Mouse (Mus musculus) kidney, embryonic 14.5 days (tissue): ENCODE measurements around the gene Cabcoco1. TPM values are rescaled to one million over a fixed set of nuclear protein-coding genes. Genes with fewer than 3 reads are reported as not detected.
A peak's percentile ranks its signal among the peaks of the same experiment; 100 is the strongest.

Source experiments
- ATAC-seq: fragments of 200-750 bp; cut with Nextera tagmentation; 2 replicates; pipeline ENCODE4 v1.8.0; 2017; ENCODE audit warnings: moderate number of reproducible peaks, mild to moderate bottlenecking, moderate TSS enrichment, moderate library complexity; ENCODE audit not compliant: low FRiP score, low TSS enrichment
- H3K27ac ChIP-seq: fragments of 300-500 bp; sonication (generic); 2 replicates; pipeline ENCODE4 v1.5.1; 2014; ENCODE audit warnings: low read depth, mild to moderate bottlenecking, low read length, moderate library complexity, mixed read lengths
- H3K27me3 ChIP-seq: fragments of 300-500 bp; sonication (generic); 2 replicates; pipeline ENCODE4 v1.6.1; 2014; ENCODE audit warnings: mild to moderate bottlenecking, low read length; ENCODE audit not compliant: control insufficient read depth, insufficient read depth
- H3K36me3 ChIP-seq: fragments of 300-500 bp; sonication (generic); 2 replicates; pipeline ENCODE4 v1.6.1; 2014; ENCODE audit warnings: low read length, mixed read lengths; ENCODE audit not compliant: control insufficient read depth, insufficient read depth
- H3K4me1 ChIP-seq: fragments of 300-500 bp; sonication (generic); 2 replicates; pipeline ENCODE4 v1.6.1; 2014; ENCODE audit warnings: low read length, mixed read lengths; ENCODE audit not compliant: control insufficient read depth, insufficient read depth
- H3K4me2 ChIP-seq: fragments of 300-500 bp; sonication (generic); replicated peaks from 2 replicates; pipeline ENCODE4 v1.6.1; 2014; ENCODE audit warnings: low read depth, mild to moderate bottlenecking, low read length
- H3K4me3 ChIP-seq: fragments of 300-500 bp; sonication (generic); 2 replicates; pipeline ENCODE4 v1.5.1; 2014; ENCODE audit warnings: mild to moderate bottlenecking, low read length
- H3K9ac ChIP-seq: fragments of 300-500 bp; sonication (generic); 2 replicates; pipeline ENCODE4 v1.6.1; 2014; ENCODE audit warnings: low read depth, mild to moderate bottlenecking, low read length, moderate library complexity
- H3K9me3 ChIP-seq: fragments of 300-500 bp; sonication (generic); 2 replicates; pipeline ENCODE4 v1.6.1; 2016; ENCODE audit warnings: low read length; ENCODE audit not compliant: control insufficient read depth
- WGBS: fragments of 180-500 bp; shearing (Covaris S2); extraction: QIAGEN DNeasy Blood & Tissue Kit; methylation state at CpG from one replicate; pipeline ENCODE4 v1.1.7; 2014; 5-methylcytosine and 5-hydroxymethylcytosine counted together
- polyA plus RNA-seq: library from polyadenylated mRNA; unstranded; fragments of >200 nt; fragmentation: Nextera tagmentation; extraction: Ambion mirVana; gene quantifications from 2 replicates; pipeline ENCODE4 v1.2.1, GENCODE M21; 2014

The Cabcoco1 gene
- polyA plus RNA-seq, 1 experiment from 2014 or later: 4.1 TPM

DNA sequence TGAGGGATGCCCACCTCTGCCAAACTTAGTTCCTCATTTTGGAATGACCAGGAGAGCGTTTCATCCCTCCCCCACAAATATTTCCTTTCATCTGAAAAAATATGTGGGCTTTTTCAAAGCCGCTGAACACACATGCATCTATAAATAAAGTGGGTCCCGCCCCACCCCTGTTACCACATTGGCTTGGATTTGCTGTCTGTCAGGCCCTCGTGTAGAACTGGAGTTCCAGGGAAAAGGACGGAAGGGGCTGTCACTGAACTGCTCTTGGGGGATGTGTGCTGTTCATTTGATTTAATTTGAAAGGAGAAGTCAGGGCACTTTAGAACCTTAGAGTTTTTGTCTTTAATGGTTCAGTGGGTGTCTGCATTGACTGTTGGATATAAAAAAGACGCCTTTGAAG lies 50.9 kb downstream of the Cabcoco1 start:
- H3K9ac ChIP-seq: no peak overlapping the region
- 44% methylated on average over 6 of the region's 6 CpGs for WGBS
- H3K36me3 ChIP-seq: no peaks in the 10 kb centered on the region
- no peak for ATAC-seq
- no peaks in the 10 kb centered on the region for H3K27me3 ChIP-seq
- no peak overlapping the region; the same call in 1 of the 2 replicates for H3K27ac ChIP-seq
- H3K4me1 ChIP-seq: peaks cover 4% of the 10 kb centered on the region; the same call in 1 of the 2 replicates
- no peak overlapping the region for H3K4me2 ChIP-seq
- H3K4me3 ChIP-seq: no peak overlapping the region
- 0 out of 2 replicates have a peak, but pooled peaks cover 3% of the 10 kb centered on the region for H3K9me3 ChIP-seq

- Histone ChIP-seq H3K4me1 (no peaks in the 10 kb centered on the region), H3K27me3 (no peaks in the 10 kb centered on the region), H3K4me2 (no peak overlapping the region), H3K36me3 (no peaks in the 10 kb centered on the region), H3K9ac (no peak overlapping the region), H3K27ac (no peak overlapping the region), H3K9me3 (no peaks in the 10 kb centered on the region), H3K4me3 (no peak overlapping the region)
- no peak for ATAC-seq
- 59% methylated on average over 8 of the region's 8 CpGs for WGBS
These were observed 68.9 kb downstream of the Cabcoco1 start for GRCm38 (mm10) chr10:68472799-68473198.

- ATAC-seq: no peak
- peaks cover 5% of the 10 kb centered on the region; the same call in 1 of the 2 replicates for H3K4me1 ChIP-seq
- WGBS: 78% methylated on average over 4 of the region's 4 CpGs
- H3K36me3 ChIP-seq: no peaks in the 10 kb centered on the region
- no peak overlapping the region for H3K4me2 ChIP-seq
- H3K4me3 ChIP-seq: no peak overlapping the region
- H3K27ac ChIP-seq: no peak overlapping the region
- H3K27me3 ChIP-seq: no peaks in the 10 kb centered on the region
- H3K9ac ChIP-seq: no peak overlapping the region
- H3K9me3 ChIP-seq: no peaks in the 10 kb centered on the region
These were observed 75.9 kb downstream of the Cabcoco1 start for GRCm38 (mm10) chr10:68465737-68466327.

DNA sequence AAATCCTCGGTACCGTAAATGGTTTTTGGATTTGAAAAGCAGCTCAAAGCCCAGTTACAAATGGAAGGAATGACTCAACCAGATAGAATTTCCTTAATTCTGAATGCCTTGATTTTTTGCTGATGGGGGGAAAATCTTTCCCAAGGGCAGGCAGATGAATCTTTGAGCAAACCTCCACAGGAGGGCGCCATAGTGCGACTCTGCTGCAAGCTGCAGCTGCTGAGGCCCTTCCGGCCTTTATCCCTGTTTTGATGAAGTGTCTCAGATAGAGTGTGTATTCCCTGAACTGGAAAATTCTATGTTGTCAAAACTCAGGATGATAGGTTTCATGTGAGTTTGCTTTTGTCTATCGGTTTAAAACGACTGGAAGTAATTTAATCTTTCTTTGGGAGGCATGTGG lies 76.8 kb downstream of the Cabcoco1 start:
- H3K27ac ChIP-seq: no peak overlapping the region
- 30% methylated on average over 7 of the region's 7 CpGs for WGBS
- no peak overlapping the region for H3K4me3 ChIP-seq
- no peaks in the 10 kb centered on the region for H3K27me3 ChIP-seq
- peaks cover 5% of the 10 kb centered on the region; the same call in 1 of the 2 replicates for H3K4me1 ChIP-seq
- no peaks in the 10 kb centered on the region for H3K36me3 ChIP-seq
- H3K9ac ChIP-seq: no peak overlapping the region
- ATAC-seq: no peak
- no peak overlapping the region for H3K4me2 ChIP-seq
- no peaks in the 10 kb centered on the region for H3K9me3 ChIP-seq

DNA sequence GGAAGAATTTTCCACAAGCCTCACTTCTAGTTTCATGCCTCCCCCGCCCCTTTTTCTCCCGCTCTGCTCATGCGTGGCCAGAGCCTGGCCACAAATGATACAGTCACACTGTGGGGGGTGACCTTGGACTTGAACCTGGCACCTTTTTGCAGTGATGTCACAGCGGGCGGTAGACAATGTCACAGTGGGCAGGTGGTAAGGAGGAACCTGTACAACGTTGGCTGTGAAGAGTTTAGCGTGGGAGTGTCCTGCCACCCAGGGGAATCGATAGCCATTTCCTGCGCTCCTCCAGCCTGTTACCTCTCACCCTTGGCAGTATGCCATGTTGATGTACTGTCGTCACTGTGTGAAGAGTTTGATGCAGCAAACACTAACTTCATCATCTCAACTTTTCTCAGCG lies 81.9 kb downstream of the Cabcoco1 start:
- H3K36me3 ChIP-seq: no peaks in the 10 kb centered on the region
- no peak overlapping the region for H3K4me2 ChIP-seq
- H3K4me3 ChIP-seq: no peak overlapping the region
- H3K9ac ChIP-seq: no peak overlapping the region
- H3K27me3 ChIP-seq: no peaks in the 10 kb centered on the region
- WGBS: 53% methylated on average over 11 of the region's 11 CpGs
- H3K4me1 ChIP-seq: peaks cover 5% of the 10 kb centered on the region; the same call in 1 of the 2 replicates
- ATAC-seq: no peak; the same call in 1 of the 2 replicates
- no peak overlapping the region for H3K27ac ChIP-seq
- H3K9me3 ChIP-seq: no peaks in the 10 kb centered on the region

DNA sequence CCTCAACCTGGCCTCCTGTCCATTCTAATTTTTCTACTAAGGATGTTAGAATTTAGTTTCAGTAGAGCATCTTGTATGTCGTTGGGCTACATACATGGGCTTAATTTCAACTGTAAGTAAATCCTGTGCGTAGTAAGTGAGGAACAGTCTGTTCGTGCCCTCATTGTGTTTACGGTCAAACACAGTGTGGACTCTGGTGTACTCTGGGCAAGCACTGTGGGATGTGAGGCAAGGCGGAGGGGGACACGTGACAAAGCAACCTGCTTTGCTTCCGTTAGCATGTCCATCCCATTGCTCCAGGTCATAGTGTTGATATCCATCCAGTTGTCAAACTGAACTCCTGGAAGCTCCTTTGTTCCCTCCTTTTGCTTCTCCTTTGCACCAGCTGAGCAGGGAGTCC lies 84.7 kb downstream of the Cabcoco1 start:
- Histone ChIP-seq H3K4me2 (no peak overlapping the region), H3K9me3 (no peaks in the 10 kb centered on the region), H3K36me3 (no peaks in the 10 kb centered on the region), H3K4me1 (no peaks in the 10 kb centered on the region), H3K9ac (no peak overlapping the region), H3K27me3 (no peaks in the 10 kb centered on the region), H3K27ac (no peak overlapping the region), H3K4me3 (no peak overlapping the region)
- ATAC-seq: no peak
- 93% methylated on average over 7 of the region's 7 CpGs for WGBS

GRCm38 (mm10) chr10:68454541-68454940 lies 87.2 kb downstream of the Cabcoco1 start:
- Histone ChIP-seq H3K4me3 (no peak overlapping the region), H3K9ac (no peak overlapping the region), H3K27me3 (no peaks in the 10 kb centered on the region), H3K4me2 (no peak overlapping the region), H3K4me1 (no peaks in the 10 kb centered on the region), H3K9me3 (no peaks in the 10 kb centered on the region), H3K27ac (no peak overlapping the region), H3K36me3 (no peaks in the 10 kb centered on the region)
- ATAC-seq: no peak

DNA sequence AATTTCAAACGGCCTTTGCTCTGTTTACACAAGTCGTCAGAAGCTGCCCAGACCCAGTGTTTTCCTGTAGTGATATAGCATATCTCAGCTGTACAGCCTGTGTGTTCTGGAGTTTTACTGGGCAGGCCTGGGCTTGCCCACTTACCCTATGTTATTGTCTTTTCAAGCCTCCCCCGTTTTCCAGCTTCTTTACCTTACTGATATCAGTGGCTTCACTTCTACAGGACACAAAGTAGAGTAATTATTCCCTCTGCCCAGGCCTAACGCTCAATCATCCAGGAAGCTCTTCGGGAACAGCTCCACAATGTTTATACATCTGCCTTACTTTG lies 94.9 kb downstream of the Cabcoco1 start:
- peak; percentile 61 for ATAC-seq
- no peak overlapping the region for H3K4me2 ChIP-seq

DNA sequence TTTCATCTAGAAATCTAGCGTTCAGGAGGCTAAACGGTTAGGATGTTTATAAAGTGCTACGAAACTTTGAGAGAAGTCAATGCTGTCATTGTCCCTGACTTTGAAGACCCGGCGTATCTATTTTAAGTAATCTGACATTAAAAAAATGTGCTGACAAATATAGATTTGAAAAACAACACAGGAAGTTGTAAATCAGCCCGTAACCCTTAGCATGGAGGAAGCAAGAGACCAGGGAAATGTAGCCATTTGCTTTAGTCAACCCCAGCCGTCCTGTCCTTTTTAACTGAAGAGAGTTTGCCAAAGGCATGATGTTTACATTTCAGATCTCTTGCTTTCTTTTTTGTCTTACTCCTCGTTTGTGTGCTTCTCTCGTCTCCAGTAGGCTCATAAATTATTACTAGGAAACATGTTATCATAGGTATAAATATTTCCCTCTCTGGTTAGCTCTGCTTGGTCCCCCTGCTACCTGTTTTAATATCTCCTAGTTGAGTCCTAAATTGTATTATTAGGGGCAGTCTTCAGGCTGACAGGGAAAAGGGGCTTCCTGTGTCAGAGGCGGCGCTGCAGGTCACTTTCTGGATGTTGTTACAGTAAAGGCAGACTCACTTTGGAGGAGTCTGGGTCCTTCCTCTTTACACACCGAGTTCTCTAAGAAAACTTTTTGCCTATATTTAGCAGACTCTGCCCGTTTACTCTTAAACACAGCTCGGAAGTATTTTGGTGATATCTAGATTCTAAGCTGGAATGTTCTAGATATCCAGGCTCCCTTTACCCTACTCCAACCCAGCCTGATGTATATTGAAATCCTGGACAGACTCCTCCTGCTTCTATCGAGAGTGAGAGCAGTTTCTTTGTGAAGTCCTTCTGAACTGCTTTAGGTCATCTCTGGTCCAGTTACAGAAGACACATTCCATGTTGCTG lies 95.6 kb downstream of the Cabcoco1 start:
- Histone ChIP-seq H3K4me3 (no peak overlapping the region), H3K4me2 (peak overlapping the region; percentile 29), H3K27me3 (no peaks in the 10 kb centered on the region), H3K4me1 (peaks cover 17% of the 10 kb centered on the region), H3K9me3 (no peaks in the 10 kb centered on the region), H3K27ac (peak overlapping the region; percentile 60), H3K9ac (no peak overlapping the region), H3K36me3 (no peaks in the 10 kb centered on the region)
- 16% methylated on average over 15 of the region's 15 CpGs for WGBS
- ATAC-seq: peak; percentile 67

More for the DNA sequence above, 94.9 kb downstream of the Cabcoco1 start:
- Histone ChIP-seq H3K9me3 (no peaks in the 10 kb centered on the region), H3K4me1 (peaks cover 17% of the 10 kb centered on the region), H3K36me3 (no peaks in the 10 kb centered on the region), H3K27ac (peak overlapping the region; percentile 60), H3K27me3 (no peaks in the 10 kb centered on the region), H3K4me3 (no peak overlapping the region), H3K9ac (no peak overlapping the region)
- 17% methylated on average over 5 of the region's 5 CpGs for WGBS
